Mouse (Mus musculus): ENCODE measurements around the gene Ntng1.
"Not testable (repeated sequence)": the region's sequence is repeated elsewhere in the genome, so short reads cannot be mapped to it uniquely, and the experiment has no call there.

The Ntng1 gene

GRCm38 (mm10) chr3:109781917-109782288, 361.9 kb downstream of the Ntng1 start:
- CTCF ChIA-PET = interaction anchor here (0.7 kb wide), 1 partner anchor 269 kb away, joined by 3 read pairs; no protein-coding TSS in a partner anchor

DNA sequence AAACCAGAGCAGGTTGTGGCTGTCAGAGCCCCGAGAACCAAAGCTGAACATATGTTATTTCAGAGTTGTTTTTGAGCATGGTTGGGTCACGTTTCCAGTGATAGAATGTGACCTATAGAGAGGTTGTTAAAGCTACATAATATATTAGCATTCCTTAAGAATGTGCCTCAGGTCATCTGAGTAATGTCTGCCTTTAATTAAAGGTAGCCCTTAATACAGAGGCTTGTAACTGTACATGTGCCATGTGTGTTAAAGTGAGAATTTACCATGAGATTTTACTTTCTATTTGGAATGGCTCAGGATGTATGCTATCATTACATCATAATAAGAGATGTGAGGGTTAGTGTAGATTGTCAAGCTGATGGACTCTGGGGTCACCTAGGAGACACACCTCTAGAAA, 368.6 kb downstream of the Ntng1 start:
- CTCF ChIA-PET = no interaction called here

- CTCF ChIA-PET = no interaction called here
Observed at GRCm38 (mm10) chr3:109772120-109772519, 371.7 kb downstream of the Ntng1 start.

- CTCF ChIA-PET = no interaction called here
Observed at GRCm38 (mm10) chr3:109766939-109767338, 376.9 kb downstream of the Ntng1 start.

DNA sequence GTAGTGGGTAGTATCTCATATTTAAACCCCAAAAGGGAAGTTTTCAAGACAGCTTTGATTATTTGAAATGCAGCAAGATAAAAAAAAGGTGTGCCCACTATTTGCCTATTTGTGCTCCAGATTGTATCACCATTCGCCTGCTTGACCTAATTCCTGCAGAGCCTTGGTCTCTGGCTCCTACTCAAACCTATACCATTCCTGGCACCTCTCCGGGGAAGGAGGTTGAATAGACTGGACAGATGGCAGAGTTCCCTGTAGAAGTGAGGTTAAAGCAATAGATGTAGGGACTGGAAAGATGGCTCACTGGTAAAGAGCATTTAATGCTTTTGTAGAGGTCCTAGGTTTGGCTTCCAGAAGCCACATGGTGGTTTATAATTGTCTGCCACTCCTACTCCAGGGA, 378.2 kb downstream of the Ntng1 start:
- CTCF ChIA-PET = no interaction called here

GRCm38 (mm10) chr3:109765141-109765540, 378.7 kb downstream of the Ntng1 start:
- CTCF ChIA-PET = no interaction called here

GRCm38 (mm10) chr3:109756426-109756825, 387.4 kb downstream of the Ntng1 start:
- CTCF ChIA-PET = no interaction called here

GRCm38 (mm10) chr3:109747593-109747992, 396.2 kb downstream of the Ntng1 start:
- CTCF ChIA-PET = not testable (repeated sequence)

DNA sequence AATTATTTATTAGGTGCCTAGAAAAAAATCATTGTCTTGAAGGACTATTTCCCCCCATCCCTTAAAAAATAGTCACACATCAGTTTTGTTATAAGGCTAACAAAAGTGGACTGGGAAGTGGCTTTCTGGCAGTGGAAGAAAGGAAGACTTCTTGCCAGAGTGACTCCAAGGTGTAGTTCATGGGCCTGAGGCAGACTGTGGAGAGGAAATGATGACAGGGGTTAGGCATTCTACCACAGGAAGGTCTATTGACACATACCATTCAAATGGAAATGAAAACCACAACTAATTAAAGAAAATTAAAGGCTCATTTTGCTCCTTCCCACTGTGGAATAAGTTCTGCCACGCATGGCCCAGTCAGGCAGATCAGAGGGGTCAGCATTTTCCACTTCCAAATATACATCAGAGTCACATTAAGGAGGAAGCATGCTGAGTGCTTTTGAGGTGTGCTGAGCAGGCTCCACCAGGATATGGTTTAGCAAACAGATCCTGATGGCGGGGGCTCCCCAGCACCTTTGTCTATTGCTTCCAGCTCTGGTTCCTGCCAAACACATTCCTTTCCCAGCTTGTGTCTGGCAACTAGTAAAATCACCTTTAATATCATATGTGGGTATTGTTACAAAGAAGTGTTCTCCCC, 403.2 kb downstream of the Ntng1 start:
- CTCF ChIA-PET = no interaction called here

GRCm38 (mm10) chr3:109732327-109733182, 411.3 kb downstream of the Ntng1 start:
- CTCF ChIA-PET = no interaction called here

DNA sequence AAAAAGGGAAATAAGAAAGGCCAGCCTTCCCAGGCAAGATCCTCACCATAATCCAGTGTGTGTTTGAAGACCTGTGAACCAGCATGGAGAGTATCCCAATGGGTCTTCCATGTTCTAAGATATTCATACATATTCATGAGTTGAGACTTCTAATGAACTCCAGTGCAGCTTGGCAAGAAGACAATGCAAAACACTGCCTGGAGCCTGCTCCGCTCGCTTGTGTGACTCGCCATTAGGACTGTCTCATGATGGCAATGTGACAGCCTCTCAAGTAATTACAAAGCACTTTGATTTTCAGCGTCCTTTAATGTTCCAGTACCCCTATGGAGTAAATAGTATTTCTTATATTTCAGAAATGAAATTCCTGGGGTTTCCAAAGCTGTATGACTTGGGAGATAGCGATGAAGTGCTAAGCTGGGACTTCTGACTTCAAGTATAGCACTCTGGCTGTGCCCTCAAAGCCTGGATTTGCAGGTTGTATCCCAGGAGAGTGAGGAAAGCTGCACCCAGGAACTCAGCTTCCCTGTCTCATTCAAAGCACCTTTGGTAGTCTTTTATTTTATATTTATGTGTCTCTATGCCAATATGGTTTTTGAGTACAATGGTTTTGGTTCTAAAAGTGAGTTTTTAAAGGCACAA, 412.1 kb downstream of the Ntng1 start:
- CTCF ChIA-PET = no interaction called here
